Mouse (Mus musculus) lung, adult 2 months (tissue): Measurements from ENCODE around the gene Gm7102.
"Not testable (repeated sequence)": the region's sequence is repeated elsewhere in the genome, so short reads cannot be mapped to it uniquely, and the experiment has no call there.

Source experiments
- CTCF ChIP-seq: fragments of 200-500 bp; IDR thresholded peaks from 2 replicates; pipeline ENCODE4 v1.5.1; 2011; ENCODE audit warnings: mild to moderate bottlenecking, low read length, control low read depth; ENCODE audit not compliant: insufficient read depth
- POLR2A ChIP-seq: fragments of 200-500 bp; IDR thresholded peaks from 2 replicates; pipeline ENCODE4 v1.6.1; 2011; ENCODE audit warnings: low read depth, mild to moderate bottlenecking, control low read depth, low read length, borderline replicate concordance; ENCODE audit errors: extremely low read depth

- not testable (repeated sequence) for TF ChIP-seq POLR2A, CTCF
Measured at GRCm38 (mm10) chr19:61183590-61183989, 7.5 kb upstream of the Gm7102 start, which contains the start of gene Gm6020.
